In the genomic region with DNA sequence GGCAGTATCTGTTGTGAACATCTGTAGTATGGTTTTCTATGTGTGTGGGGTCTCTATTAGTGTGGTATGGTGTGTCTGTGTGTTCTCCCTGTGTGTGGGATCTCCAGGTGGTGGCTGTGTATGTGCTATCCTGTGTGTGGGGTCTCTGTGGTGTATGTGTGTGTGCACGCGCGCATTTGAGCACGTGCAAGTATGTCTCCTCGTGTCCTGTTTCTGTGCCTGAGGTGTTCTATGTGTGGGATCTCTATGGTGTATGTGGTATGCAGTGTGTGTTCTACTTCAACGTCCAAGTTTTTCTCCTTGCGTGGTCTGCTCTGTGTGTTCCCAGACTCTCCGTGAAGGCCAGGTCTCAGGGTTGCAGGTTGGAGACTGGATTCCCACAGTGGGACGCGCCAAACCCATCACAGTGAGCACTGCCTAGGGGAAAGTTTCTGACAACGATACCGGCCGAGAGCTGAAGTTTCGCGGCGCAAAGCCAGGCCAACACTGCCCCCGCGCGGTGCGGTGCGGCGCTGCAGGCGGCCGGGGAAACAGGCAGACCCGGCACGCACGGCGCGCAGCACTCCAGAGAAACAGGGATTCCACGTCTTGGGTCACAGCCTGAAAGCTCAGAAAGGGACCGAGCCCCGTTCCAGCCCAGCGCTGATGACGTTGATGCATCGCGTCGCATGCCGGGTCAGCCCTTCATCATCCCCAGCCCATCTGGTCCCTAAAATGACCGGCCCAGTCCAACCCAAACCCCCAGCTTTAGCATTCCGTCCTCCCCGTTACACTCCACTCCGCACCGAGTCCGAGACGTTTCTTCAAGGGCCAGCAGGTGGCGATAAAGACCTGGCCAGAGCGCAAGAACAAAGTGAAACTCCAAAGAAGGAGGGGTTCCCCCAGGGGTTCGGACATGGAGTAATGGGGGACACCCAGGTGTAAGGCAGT, we compare ENCODE assay signal across 8 mouse cellular contexts. TPM values are rescaled to one million over a fixed set of nuclear protein-coding genes. Genes with fewer than 3 reads are reported as not detected.
DNase-seq lines count a peak whose midpoint lies in the region; ATAC-seq and TF ChIP-seq lines count a peak whose summit lies in the region.

No protein-coding gene starts in this region.

- no peaks in the 10 kb centered on the region for H3K79me2 ChIP-seq in liver, adult 2 months (ENCODE audit: control insufficient read depth, insufficient read depth, low read length)

- 6% methylated on average over 48 of the region's 48 CpGs for WGBS in heart, embryonic 13.5 days
- WGBS in kidney, postnatal 0 days = 6% methylated on average over 48 of the region's 48 CpGs
- WGBS in liver, adult 2 months = 5% methylated on average over 48 of the region's 48 CpGs

- H3K4me2 ChIP-seq in heart, embryonic 13.5 days = peak overlapping the region; percentile 70
- H3K4me2 ChIP-seq in kidney, postnatal 0 days (ENCODE audit: low read length) = peak overlapping the region; percentile 55

- DNase-seq in CD4-positive, CD25-positive, alpha-beta regulatory T cell, adult 2 months (ENCODE audit: low read depth, low spot score) = peak; percentile 94
- DNase-seq in kidney, postnatal 0 days (ENCODE audit: low spot score) = peak; percentile 96
- peak; percentile 65 for DNase-seq in liver, adult 2 months (ENCODE audit: extremely low read depth, low read depth, low spot score)
- peak; percentile 83 to 86 for DNase-seq in spleen, postnatal 36 days (ENCODE audit: low spot score in 2 of 2)

- H3K36me3 ChIP-seq in heart, embryonic 13.5 days = no peaks in the 10 kb centered on the region
- H3K36me3 ChIP-seq in kidney, postnatal 0 days (ENCODE audit: insufficient read depth, low read length) = no peaks in the 10 kb centered on the region
- H3K36me3 ChIP-seq in liver, adult 2 months (ENCODE audit: control insufficient read depth, insufficient read depth, low read length) = no peaks in the 10 kb centered on the region

- no peak for TF ChIP-seq POLR2A in liver, adult 2 months (IDR thresholded peaks at IDR 0.05; ENCODE audit: extremely low read depth, insufficient read depth, low read length)

- peak overlapping the region; percentile 77 for H3K27ac ChIP-seq in brown adipose tissue, adult 24 weeks (replicated peaks; ENCODE audit: low read depth, low read length)
- peak overlapping the region; percentile 61 for H3K27ac ChIP-seq in heart, embryonic 13.5 days (replicated peaks)
- peak overlapping the region; percentile 70 for H3K27ac ChIP-seq in kidney, postnatal 0 days
- 0 out of 2 replicates have a peak overlapping the region, but pooled peaks have one; percentile 13 for H3K27ac ChIP-seq in liver, adult 2 months (replicated peaks; ENCODE audit: insufficient read depth, low read depth, low read length)

- no peaks in the 10 kb centered on the region for H3K4me1 ChIP-seq in brown adipose tissue, adult 24 weeks (ENCODE audit: control insufficient read depth, insufficient read depth, insufficient read length, low read length)
- peaks cover 28% of the 10 kb centered on the region for H3K4me1 ChIP-seq in heart, embryonic 13.5 days
- peaks cover 9% of the 10 kb centered on the region; the same call in 1 of the 2 replicates for H3K4me1 ChIP-seq in kidney, postnatal 0 days (replicated peaks; ENCODE audit: insufficient read depth, low read length)
- no peaks in the 10 kb centered on the region for H3K4me1 ChIP-seq in liver, adult 2 months (ENCODE audit: control insufficient read depth, insufficient read depth, low read length)

- peaks cover 23% of the 10 kb centered on the region for H3K27me3 ChIP-seq in heart, embryonic 13.5 days (replicated peaks)
- no peaks in the 10 kb centered on the region for H3K27me3 ChIP-seq in kidney, postnatal 0 days (ENCODE audit: insufficient read depth, low read length)
- H3K27me3 ChIP-seq in liver, adult 2 months (ENCODE audit: control insufficient read depth, insufficient read depth, low read length) = no peaks in the 10 kb centered on the region

- H3K9ac ChIP-seq in heart, embryonic 13.5 days = peak overlapping the region; percentile 78
- H3K9ac ChIP-seq in kidney, postnatal 0 days (ENCODE audit: low read depth, low read length) = peak overlapping the region; percentile 43; the same call in 1 of the 2 replicates
- H3K9ac ChIP-seq in liver, adult 2 months (ENCODE audit: low read depth, low read length) = peak overlapping the region; percentile 52

- no peaks in the 10 kb centered on the region for H3K9me3 ChIP-seq in heart, embryonic 13.5 days
- no peaks in the 10 kb centered on the region for H3K9me3 ChIP-seq in kidney, postnatal 0 days (replicated peaks; ENCODE audit: low read length)

- peak; percentile 78 for ATAC-seq in erythroid progenitor cell, adult 5-6 weeks (replicated peaks; ENCODE audit: low FRiP score, poor library complexity, severe bottlenecking)
- ATAC-seq in heart, embryonic 13.5 days (ENCODE audit: extremely low read depth, insufficient number of reproducible peaks, low FRiP score, low TSS enrichment) = peak; percentile 64; the same call in 1 of the 2 replicates
- peak; percentile 66 for ATAC-seq in kidney, postnatal 0 days (replicated peaks; ENCODE audit: low FRiP score, low read depth)
- ATAC-seq in monocyte, adult 5-6 weeks (replicated peaks; ENCODE audit: insufficient number of reproducible peaks, low FRiP score, low TSS enrichment, poor library complexity, severe bottlenecking) = peak; percentile 52

- TF ChIP-seq CTCF in kidney, postnatal 0 days (IDR thresholded peaks at IDR 0.05; ENCODE audit: low read depth) = peak; percentile 88
- TF ChIP-seq CTCF in liver, adult 2 months (IDR thresholded peaks at IDR 0.05; ENCODE audit: low read depth, low read length) = peak; percentile 91

- peak overlapping the region; percentile 66 for H3K4me3 ChIP-seq in brown adipose tissue, adult 24 weeks (ENCODE audit: insufficient read depth, low read depth, low read length)
- H3K4me3 ChIP-seq in heart, embryonic 13.5 days = peak overlapping the region; percentile 50
- peak overlapping the region; percentile 24; the same call in 1 of the 2 replicates for H3K4me3 ChIP-seq in kidney, postnatal 0 days (replicated peaks; ENCODE audit: low read depth, low read length)
- H3K4me3 ChIP-seq in liver, adult 2 months (ENCODE audit: insufficient read depth, low read depth, low read length) = peak overlapping the region; percentile 48

RNA-seq across cellular contexts. Expression of a gene that starts 9.0 kb away (rescaled TPM):
- not detected in 2 replicates for polyA plus RNA-seq in brown adipose tissue, adult 24 weeks (2012; ENCODE audit: insufficient read depth, insufficient read length, missing spikeins)
- not detected in 2 replicates for total RNA-seq in erythroid progenitor cell, adult 5-6 weeks (2015; ENCODE audit: low replicate concordance)
- not detected in 2 replicates for total RNA-seq in erythroid progenitor cell, adult 5-6 weeks (2017; ENCODE audit: low replicate concordance)
- 1.7 and 2.1 TPM in 2 replicates for polyA plus RNA-seq in heart, embryonic 13.5 days (2015; fragmentation: Nextera tagmentation; extraction: Ambion mirVana)
- polyA plus RNA-seq in kidney, postnatal 0 days (2015; fragmentation: Nextera tagmentation; extraction: Ambion mirVana) = 4.6 TPM in 2 replicates
- total RNA-seq in liver, adult 2 months (2014; rRNA removed) = not detected in 2 replicates
- 0.11 TPM in 1 of 2 replicates, not detected in the other for polyA plus RNA-seq in liver, adult 2 months (2012; rRNA removed)
- total RNA-seq in monocyte, adult 5-6 weeks (2017) = 0.68 TPM in 1 of 3 replicates, not detected in the others

RNA-seq across cellular contexts. Expression of a gene that starts 13.2 kb away (rescaled TPM):
- 14.6 and 22.2 TPM in 2 replicates for polyA plus RNA-seq in brown adipose tissue, adult 24 weeks (2012; ENCODE audit: insufficient read depth, insufficient read length, missing spikeins)
- total RNA-seq in erythroid progenitor cell, adult 5-6 weeks (2015; ENCODE audit: low replicate concordance) = 1.7 and 2.2 TPM in 2 replicates
- 4.0 TPM in 1 of 2 replicates, not detected in the other for total RNA-seq in erythroid progenitor cell, adult 5-6 weeks (2017; ENCODE audit: low replicate concordance)
- 72.7 and 81.4 TPM in 2 replicates for polyA plus RNA-seq in heart, embryonic 13.5 days (2015; fragmentation: Nextera tagmentation; extraction: Ambion mirVana)
- polyA plus RNA-seq in kidney, postnatal 0 days (2015; fragmentation: Nextera tagmentation; extraction: Ambion mirVana) = 77.4 and 81.4 TPM in 2 replicates
- total RNA-seq in liver, adult 2 months (2014; rRNA removed) = 8.3 and 8.8 TPM in 2 replicates
- 11.9 and 15.9 TPM in 2 replicates for polyA plus RNA-seq in liver, adult 2 months (2012; rRNA removed)
- 7.1 to 15.9 TPM (median 9.9 TPM) in 3 replicates for total RNA-seq in monocyte, adult 5-6 weeks (2017)

RNA-seq across cellular contexts. Expression of a gene that starts 35.7 kb away (rescaled TPM):
- 4.3 and 5.6 TPM in 2 replicates for polyA plus RNA-seq in brown adipose tissue, adult 24 weeks (2012; ENCODE audit: insufficient read depth, insufficient read length, missing spikeins)
- total RNA-seq in erythroid progenitor cell, adult 5-6 weeks (2015; ENCODE audit: low replicate concordance) = 39.8 and 43.6 TPM in 2 replicates
- 61.4 and 62.3 TPM in 2 replicates for total RNA-seq in erythroid progenitor cell, adult 5-6 weeks (2017; ENCODE audit: low replicate concordance)
- 20.0 and 21.8 TPM in 2 replicates for polyA plus RNA-seq in heart, embryonic 13.5 days (2015; fragmentation: Nextera tagmentation; extraction: Ambion mirVana)
- polyA plus RNA-seq in kidney, postnatal 0 days (2015; fragmentation: Nextera tagmentation; extraction: Ambion mirVana) = 26.1 and 26.9 TPM in 2 replicates
- 4.6 and 5.6 TPM in 2 replicates for total RNA-seq in liver, adult 2 months (2014; rRNA removed)
- polyA plus RNA-seq in liver, adult 2 months (2012; rRNA removed) = 15.4 and 17.4 TPM in 2 replicates
- 20.4 to 45.6 TPM (median 27.7 TPM) in 3 replicates for total RNA-seq in monocyte, adult 5-6 weeks (2017)

RNA-seq across cellular contexts. Expression of a gene that starts 40.3 kb away (rescaled TPM):
- polyA plus RNA-seq in brown adipose tissue, adult 24 weeks (2012; ENCODE audit: insufficient read depth, insufficient read length, missing spikeins) = not detected in 2 replicates
- total RNA-seq in erythroid progenitor cell, adult 5-6 weeks (2015; ENCODE audit: low replicate concordance) = not detected in 2 replicates
- total RNA-seq in erythroid progenitor cell, adult 5-6 weeks (2017; ENCODE audit: low replicate concordance) = 0.77 TPM in 1 of 2 replicates, not detected in the other
- 30.3 and 37.0 TPM in 2 replicates for polyA plus RNA-seq in heart, embryonic 13.5 days (2015; fragmentation: Nextera tagmentation; extraction: Ambion mirVana)
- polyA plus RNA-seq in kidney, postnatal 0 days (2015; fragmentation: Nextera tagmentation; extraction: Ambion mirVana) = 5.8 and 6.9 TPM in 2 replicates
- not detected in 2 replicates for total RNA-seq in liver, adult 2 months (2014; rRNA removed)
- 0.32 TPM in 1 of 2 replicates, not detected in the other for polyA plus RNA-seq in liver, adult 2 months (2012; rRNA removed)
- not detected in 3 replicates for total RNA-seq in monocyte, adult 5-6 weeks (2017)

Comparison
In these comparisons a context has a peak if more than half of its experiments do, and no peak if none do; other contexts are left out.
1. Peak in every context shown above with its lines: DNase-seq, ATAC-seq, H3K4me3 ChIP-seq and H3K27ac ChIP-seq.
2. H3K27ac ChIP-seq: peak in every context shown above with its lines; median percentile 77 in brown adipose tissue, adult 24 weeks; 70 in kidney, postnatal 0 days; 61 in heart, embryonic 13.5 days; 13 in liver, adult 2 months.